Mouse (Mus musculus) ES-CJ7 (cell line): ENCODE measurements at regions not wholly inside any gene's neighbourhood (a gene's known extent, or its start where the extent isn't known, plus 50 kb on each side); places are given as distances from the start of the nearest gene placed in this dataset.

Experiments used
- DNase-seq: peaks from one replicate; pipeline ENCODE4 v3.0.0; 2011; ENCODE audit warnings: low read depth, low spot score

DNA sequence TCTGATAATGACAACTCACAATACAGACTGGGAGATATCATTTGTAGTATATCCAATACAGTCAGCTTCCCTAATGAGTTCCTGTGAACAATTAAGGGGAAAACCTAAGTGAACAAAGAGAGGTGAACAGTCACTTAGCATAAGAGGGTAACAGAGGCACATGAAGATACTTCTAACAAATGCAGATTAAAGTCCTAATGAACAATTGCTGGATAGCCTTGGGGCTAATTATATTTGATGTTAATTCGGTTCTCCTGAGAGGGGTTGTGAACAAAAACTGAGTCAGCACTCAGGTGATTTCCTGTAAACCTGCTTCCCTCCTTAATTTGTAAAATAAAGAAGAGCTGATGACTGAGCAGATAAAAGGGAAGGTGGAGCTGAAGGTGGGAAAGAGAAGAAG is 1672.1 kb downstream of the 4930444P10Rik start:
- DNase-seq = peak; percentile 70

DNA sequence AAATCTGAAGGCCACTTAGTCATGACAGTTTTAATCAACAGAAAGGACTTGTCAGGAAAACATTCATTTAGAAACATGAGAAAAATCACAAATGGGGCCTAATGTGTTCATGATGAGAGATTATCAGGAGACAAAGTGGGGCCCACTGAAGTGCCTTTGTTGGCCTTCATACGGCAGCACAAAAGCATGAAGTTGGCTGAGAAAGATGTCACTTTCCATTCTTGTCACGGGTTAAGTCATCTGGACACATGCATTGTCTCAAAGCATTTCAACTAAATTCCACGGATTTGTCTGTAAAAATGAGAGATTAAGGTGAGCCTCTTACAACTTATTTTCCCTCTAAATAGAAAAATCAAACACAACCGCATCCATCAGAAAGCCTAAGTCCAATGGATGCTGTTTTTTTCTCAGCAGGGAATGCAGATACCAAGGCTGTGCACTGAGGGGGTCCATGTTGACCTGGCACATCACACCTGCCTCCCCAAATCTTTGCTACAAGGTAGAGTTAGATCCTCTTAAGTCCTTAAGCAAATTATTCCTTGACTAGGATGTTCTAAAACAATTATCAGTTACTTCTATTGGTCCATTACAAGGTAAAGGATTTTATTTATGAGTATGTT is 1679.2 kb downstream of the 4930444P10Rik start:
- no peak for DNase-seq

- no peak for DNase-seq
Observed at GRCm38 (mm10) chr1:14369957-14370833, 1722.9 kb downstream of the 4930444P10Rik start.

DNA sequence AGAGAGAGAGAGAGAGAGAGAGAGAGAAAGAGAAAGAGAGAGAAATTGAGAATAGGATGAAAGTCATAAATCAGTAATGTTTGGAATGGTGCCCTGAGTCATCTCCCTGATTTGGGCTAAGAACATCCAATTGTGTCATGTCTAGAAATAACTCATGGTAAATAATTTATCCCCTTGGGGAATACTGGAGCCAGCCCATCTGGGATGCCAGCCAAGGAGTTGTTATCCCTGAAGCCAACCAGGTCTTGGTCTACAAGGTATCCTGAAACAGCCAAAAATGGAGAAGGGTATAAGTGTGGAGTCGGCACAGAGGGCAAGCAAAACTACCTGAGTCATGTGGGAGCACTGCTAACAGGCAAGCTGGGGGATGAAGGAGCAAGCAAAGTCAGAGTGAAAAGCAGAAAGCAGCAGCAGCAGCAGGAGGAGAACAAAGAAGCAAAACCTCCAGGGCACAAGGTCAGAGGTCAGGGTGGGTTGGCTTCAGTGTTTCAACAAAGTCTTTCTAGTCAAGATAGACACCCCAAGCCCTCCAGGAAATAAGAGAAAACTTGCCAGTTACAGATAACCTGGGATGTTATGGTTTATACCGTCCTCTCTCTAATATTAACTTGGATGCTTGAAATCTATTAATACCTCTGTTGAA is 1733.0 kb downstream of the 4930444P10Rik start:
- DNase-seq = no peak
